Mouse (Mus musculus): ENCODE results near the gene Rad17. TPM values are rescaled to one million over a fixed set of nuclear protein-coding genes. Genes with fewer than 3 reads are reported as not detected.

Gene Rad17
- 10 to 100 TPM; 20.9 to 26.3 TPM for polyA plus RNA-seq (2017; shearing (Covaris generic))

DNA sequence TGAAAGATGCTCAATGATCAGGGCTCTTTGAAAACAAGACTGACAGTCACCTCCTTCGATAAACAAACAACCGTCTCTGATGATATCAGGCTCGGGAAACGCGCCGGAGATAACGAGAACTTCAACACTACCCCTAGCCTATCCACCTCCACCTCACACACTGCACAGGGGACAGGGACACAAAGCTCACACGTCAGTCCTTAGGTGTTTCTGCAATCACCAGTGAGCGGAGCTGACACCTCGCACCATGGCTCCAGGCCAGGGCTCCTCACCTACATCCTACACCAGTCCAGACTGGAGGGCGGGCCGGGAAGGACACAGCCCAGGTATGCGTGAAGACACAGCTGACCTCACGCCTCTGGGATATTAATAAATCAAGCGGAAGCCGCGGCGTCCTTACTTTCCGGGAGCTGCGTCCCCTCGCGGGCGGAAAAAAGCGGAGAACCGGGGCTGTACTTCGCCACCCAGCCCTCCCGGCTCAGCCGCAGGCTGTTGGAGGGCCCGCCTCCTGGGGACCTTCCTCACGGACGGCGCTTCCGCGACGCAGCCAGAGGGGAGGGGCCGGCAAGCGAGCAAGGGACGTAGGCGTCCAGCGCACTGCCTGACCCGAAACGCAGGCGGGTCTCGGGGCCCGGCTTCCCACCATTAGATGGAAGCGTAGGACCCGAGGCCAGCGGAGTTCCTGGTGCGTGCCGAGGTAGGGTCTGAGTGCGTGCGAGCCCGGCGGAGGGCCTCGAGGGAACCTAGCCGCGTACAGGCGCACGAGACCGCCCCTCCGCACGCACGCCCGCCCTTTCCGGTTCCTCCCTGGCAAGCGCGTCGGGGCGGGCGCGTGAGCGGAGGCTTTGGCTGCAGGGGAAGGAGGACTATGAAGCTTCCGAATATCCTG is at the start of gene Rad17, which contains the start of gene Ak6:
Gene Rad17 (minus strand): TSS at position 502 of the 889 bp plus-strand sequence.
Gene Ak6 (plus strand): TSS at position 430 of the 889 bp plus-strand sequence.
- ATAC-seq: peak; percentile 86

DNA sequence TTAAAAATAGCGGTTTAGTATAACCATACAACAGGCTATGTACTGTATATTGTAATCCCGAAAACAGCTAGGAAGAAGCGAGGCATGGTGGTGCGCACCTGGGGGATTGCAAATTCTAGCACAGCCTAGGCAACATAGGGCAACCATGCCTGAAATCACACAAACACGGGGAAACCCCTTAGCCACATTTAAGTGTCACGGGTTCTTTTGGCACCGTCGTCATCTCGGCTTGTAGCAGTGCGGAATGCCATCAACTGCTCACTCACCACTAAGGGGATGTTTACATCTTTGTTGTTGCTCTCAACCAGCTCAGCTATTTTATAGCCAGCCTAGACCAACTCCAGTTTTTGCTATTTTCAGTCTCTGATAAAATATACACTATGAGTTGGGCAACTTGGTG is 48.0 kb upstream of the Rad17 start:
- ATAC-seq: no peak

DNA sequence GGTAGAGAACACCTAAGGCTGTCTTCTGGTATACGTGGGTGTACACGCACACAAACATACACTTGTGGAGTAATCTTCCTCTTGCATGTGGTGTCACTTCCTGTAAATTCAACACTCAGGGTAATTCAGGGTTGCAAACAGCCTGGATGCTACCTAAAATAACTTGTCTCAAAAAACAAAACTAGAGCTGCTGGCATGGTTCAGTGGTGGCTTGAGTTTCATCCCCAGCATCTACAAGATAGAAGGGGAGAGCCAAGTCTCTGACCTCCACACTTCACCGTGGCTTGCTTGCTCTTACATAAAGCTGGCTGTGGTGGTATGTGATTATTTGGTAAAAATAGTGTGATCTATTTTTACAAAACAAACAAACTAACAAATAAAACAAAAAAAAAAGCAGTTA is 46.7 kb upstream of the Rad17 start:
- no peak for ATAC-seq

DNA sequence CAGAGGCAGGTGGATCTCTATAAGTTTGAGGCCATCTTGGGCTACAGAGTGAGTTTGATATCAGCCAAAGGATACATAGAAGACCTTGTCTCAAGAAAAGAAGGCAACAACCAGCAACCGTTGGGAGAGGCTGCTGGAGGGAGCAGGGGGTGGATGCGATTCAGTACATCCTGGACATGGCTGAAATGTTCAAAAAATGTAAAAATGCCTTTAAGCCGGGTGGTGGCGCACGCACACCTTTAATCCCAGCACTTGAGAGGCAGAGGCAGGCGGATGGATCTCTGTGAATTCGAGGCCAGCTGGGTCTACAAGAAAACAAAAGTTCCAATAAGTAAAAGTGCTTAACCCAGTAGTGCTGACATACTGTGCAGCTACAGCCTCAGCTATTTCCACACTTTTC is 36.7 kb upstream of the Rad17 start:
- no peak for ATAC-seq

DNA sequence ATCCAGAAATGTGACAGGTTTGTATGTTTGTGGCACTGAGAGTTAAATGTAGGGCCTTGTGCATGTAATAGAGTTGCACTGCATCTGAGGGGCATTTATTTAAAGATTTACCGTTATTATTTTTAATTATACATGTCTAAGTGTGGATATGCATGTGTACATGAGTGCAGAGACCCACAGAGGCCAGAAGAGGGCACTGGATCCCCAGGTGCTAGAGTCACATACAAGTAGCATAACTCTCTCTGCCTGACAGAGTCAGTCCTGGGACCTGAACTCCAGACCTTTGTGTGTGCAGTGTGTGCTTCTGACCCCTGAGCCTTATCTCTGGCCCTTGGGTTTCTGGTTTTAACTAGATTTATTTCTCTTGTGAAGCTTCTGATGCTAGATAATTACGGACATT is 33.5 kb upstream of the Rad17 start:
- ATAC-seq: no peak

DNA sequence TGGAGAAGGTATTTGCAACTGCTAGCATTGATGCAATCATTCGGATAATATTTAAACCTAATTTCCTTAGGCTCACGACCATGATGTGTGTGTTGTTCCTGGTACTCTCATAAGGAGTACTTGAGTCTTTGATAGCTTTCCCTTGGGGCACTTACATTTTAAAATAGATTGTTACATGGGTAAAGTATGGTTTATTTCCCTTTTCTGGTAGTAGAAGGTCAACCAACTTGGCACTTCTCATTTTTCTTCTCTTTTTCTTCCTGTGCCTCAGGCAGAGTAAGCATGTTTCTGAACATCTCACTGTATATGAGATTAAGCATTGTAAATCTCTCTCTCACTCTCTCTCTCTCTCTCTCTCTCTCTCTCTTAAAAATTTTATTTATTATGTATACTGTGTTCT is 32.0 kb upstream of the Rad17 start:
- ATAC-seq: no peak

DNA sequence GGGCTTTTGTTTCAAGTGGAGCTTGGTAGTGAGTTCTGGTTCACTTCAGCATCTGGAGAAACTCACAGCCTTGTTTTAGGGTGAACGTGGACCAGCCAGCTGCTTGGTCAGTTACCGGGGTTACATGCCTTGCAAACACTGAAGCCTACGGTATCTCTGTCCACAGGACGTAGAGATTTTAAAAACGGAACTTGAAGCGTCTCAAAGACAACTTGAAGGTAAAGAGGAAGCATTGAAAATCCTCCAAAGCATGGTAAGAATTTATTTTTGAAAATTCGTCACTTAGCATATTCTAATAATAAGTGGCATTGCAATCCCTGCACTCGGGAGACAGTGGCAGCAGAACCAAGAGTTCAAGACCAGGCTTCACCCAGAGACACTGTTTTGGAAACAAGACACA is 30.8 kb upstream of the Rad17 start:
- ATAC-seq: no peak

DNA sequence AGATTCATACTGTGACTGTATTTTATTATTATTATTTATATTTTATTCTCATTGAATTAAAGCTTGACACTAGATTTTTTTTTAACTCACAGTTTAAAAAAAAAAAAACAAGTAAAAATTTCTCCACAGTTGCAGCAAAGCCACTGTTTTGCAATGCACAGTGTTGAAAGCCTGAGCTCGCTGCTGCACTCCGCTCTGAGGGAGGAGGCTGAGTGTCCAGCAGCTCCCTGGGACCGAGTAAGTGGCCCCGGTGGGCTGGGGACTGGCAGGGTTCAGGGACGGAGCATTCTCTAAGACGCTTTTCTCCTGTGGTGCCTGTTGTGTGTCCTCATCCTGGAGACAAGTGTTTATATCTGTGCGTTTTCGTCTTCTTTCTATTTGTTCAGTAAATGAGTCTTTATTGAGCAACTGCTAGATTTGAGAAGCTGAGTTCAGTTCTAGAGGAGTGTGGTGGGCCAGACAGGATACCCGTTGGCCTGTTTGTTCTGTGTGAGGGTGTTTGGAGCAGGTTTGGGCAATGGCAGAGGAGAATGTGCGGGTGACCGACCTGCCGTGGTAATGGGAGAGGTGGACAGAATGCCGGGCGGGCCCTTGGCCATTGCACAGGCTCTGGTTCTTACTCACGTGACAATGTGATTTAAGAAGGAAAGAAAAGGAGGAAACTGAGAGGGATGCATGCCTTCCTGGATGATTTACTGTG is 25.2 kb upstream of the Rad17 start:
- no peak for ATAC-seq

DNA sequence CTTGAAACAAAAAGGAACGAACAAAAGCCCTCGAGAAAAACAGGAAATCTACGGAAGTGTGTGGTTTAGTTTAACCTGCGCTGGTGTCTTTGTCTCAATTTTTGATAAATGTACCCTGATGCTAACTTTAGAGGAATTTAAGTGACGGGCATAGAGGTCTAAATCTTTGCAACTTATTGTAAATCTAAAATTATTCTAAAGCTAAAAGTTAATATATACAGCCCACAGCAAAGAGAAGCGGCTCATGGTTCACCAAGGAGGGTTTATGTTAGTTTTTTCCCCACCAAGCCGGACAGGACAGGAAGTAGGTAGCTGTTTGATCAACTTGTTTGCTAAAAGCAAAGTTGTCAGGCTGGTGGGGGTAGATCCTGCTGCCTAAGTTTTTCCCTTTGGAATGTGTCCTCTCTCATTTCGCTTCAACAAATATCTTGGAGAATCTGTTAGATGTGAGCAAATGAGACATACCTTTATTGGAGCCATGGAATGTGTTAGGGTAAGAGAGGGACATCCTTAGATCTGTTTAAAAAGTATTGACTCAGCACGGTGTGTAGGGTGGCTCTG is 19.4 kb upstream of the Rad17 start:
- peak; percentile 40 for ATAC-seq

DNA sequence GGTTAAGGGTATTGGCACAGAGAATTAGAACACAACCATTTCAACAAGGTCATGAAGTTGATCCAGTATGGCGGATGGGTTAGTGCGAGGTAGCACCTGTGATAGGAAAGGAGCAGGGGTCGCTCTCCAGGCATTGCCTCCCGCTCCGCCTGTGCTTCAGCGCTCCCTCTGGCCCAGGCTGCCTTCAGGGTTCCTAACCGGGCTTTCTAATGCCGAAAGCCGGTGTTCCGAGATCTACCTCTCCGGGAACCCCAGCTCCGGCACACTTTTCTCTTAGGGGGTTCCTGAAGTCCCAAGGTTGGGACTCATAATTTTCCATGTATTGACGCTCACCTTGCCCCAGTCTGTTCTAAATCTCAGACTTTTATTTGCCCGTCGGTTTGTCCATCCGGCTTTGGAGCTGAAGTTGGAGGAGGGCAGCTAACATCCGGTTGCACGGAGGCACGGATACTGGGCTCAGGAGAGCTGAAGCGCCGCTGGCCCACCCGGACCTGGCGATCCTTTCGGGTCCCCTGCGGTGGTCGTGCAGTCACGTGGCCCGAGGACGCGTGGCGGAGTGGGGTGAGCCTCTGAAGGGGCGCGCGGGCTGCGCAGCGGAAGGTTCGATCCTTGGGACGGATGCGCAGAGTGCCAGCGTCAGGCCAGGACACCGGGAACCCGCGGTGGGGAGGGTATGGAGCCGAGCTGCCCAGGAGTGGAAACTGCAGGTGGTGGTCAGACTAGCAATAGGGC is 18.6 kb upstream of the Rad17 start, which contains the start of gene Ccdc125:
Gene Ccdc125 (plus strand): TSS at position 427 of the 732 bp plus-strand sequence.
- ATAC-seq: peak; percentile 73

DNA sequence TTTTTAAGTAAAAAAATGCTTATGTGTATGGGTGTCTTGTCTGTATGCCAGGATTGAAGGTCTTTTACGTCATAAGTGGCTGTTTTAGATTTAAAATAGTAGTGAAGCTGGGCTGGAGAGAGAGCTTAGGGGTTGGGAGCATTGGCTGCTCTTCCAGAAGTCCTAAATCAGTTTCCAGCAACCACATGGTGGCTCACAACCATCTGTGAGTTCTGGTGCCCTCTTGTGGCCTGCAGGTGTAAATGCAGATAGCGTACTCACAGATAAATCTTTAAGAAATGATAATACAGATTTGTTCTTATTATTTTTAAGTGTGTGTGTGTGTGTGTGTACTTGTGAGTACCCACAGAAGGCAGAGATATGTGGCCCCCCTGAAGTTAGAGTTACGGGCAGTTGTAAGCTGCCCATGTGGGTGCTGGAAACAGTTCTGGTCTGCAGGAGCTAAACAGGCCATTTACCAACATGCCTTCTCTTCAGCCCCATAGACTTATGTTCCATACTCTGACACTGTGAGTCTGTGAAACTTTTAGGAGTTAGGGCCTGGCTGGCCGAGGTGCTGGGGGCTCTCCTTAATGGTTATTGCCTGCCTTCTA is 9.1 kb upstream of the Rad17 start:
- peak; percentile 62 for ATAC-seq

DNA sequence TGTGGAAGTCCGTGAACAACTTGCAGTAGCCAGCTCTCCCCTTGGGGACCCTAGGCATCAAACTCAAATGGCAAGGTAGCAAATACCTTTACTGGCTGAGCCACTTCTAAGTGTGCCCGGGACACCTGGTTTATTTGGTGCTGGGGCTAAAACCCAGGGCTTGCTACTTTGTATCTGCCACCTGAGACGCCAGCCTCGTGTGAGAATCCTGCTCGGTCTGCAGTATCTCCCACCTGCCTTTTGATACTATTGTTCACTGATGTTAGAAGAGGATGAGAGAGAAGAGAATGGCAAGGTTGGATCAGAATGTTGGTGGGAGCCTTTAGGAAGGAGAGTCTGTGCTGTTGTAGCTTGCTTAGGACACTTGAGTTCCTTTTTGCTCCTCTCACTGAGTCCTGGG is 7.2 kb upstream of the Rad17 start:
- no peak for ATAC-seq

DNA sequence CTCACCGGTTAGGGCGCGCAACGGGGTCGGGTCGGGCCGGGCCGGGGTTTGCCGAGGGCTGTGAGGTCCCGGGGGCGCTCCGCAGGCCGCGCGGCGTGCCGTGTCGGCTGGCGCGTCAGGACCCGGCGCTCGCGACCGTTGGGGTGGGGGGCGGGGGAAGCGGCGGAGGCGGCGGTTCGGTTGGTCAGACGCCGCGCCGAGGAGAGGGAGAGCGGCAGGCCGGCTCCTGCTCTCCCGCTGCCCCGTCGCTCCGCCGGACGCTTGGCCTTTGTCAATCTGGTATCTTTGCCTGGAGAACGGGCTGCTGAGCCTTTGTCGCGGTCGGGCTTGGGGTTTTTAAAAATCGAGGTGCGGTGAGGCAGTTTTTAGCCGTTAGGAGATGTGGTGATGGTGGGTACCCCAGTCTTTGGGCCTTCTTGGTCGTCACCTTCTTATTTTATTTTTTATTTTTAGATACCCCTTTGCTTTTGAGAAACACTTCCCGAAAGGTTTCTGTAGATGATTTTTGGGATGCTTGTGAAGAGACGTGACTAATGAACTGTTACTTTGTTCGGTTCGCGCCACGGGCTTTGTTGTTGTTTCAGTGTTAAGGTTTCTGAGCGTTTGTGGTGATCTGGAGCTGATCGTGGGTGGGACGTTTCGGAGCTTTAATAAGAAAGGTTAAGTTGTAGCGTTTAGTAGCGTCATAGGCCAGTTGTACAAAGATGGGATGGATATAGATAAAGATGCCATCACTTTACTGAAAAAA is 762 bp upstream of the Rad17 start, which contains the start of gene Taf9:
Gene Taf9 (plus strand): TSS at position 141 of the 748 bp plus-strand sequence.
- no peak for ATAC-seq

DNA sequence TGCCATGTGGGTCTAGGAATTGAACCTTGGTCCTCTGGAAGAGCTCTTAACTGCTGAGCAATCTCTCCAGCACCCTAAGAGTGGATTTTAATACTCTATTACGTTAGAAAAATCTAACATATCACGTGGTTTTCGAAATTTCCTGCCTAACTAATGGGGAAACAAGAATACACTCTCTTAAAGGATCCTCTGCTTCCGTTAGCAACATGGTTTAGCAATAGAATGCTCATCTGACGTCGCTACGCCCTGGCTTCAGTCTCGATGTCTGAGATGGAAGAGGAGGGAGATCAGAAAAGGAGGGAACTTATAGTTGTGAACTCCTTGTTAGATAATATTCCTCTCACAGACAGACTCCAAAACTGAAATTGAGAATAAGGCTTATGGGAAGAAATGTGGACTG is 2.6 kb downstream of the Rad17 start:
- ATAC-seq: no peak

DNA sequence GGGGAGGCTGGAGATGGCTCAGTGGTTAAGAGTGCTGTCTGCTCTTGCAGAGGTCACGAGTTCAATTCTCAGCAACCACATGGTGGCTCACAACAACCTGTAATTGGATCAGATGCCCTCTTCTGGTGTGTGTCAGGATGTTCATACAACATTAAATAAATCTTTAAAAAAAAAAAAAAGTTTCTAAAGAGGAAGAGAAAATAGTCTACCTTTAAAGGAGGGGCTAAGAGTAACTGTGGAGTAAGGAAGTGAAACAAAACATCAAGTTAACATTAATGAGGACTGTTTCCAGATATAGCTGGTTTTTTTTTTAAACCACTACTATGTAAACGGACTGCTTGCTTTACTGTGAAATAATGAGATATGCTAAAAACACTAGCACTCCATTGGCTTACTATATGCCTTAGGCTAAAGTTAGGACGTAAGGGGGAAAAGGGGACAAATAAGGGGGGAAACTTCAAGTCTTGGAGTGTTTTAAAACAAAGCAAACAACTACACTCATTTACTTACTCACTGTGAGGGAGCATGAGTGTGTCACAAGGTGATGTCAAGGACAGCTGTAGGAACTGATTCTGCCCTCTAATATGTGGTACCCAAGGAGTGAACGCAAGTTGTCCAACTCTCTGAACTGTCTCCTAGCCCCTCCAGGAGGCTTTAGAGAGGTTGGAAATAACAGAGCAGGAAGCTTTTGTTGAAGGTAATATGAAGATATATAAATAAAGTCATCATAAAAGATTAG is 8.2 kb downstream of the Rad17 start:
- ATAC-seq: no peak

DNA sequence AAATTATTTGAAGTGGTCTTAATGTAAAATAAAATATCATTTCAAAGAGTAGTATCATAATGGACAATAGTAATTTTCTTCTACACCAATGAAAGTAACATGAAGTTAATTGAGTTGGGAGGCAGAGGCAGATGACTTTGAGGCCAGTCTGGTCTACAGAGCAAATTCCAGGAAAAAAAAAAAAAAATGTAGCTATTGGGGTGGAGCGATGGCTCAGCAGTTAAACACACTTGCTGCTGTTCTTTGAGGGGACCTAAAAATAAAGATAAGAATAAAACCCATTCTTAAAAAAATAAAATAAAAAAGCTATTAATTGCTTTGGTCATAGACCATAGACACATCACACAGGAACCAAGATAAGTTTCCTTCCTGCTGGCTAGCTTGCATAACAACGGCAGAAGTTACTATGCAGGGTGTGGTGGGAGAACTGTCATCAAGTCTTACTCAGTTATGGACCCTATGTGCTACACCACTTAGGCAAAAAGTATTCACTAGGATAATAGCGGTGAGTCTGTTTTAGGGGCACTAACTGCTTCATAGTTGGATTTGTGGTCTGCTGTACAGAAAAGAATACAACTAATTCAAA is 16.7 kb downstream of the Rad17 start:
- ATAC-seq: no peak

DNA sequence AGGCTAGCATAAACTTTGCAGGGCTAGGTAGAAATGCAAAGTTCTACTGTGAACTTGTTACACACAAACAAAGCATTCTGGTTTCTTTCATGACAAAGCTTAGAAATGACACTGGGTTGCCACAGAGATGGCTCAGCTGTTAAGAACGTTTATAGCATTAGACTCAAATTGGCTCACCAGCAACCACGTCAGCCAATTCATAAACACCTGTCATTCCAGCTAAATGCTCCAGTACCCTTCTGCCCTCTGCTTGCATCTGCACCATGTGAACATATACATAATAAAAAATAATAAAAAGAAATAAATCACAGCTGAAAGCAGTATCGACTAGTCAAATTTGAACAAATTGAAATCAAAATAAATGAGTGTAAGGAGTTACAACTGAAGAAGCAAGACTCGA is 28.6 kb downstream of the Rad17 start:
- no peak for ATAC-seq

DNA sequence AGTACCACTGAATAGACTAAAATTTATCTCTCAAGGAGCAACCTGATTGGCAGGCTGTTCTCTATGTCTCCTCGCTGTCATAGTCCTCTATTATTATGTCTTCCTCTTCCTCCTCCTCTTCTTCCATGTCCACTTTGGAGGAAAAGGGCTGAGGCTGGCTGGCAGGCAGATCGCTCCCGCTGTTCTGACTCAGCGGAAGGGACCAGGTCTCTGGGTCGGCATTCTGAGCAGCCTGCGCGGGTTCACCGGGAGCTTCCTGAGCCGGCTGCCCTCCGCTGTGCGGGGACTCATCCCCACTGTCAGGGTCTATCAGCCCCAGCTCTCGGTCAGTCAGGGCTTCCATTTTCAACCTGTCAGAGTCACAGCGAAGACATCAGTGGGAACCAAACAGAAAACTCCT is 33.3 kb downstream of the Rad17 start:
- no peak for ATAC-seq

DNA sequence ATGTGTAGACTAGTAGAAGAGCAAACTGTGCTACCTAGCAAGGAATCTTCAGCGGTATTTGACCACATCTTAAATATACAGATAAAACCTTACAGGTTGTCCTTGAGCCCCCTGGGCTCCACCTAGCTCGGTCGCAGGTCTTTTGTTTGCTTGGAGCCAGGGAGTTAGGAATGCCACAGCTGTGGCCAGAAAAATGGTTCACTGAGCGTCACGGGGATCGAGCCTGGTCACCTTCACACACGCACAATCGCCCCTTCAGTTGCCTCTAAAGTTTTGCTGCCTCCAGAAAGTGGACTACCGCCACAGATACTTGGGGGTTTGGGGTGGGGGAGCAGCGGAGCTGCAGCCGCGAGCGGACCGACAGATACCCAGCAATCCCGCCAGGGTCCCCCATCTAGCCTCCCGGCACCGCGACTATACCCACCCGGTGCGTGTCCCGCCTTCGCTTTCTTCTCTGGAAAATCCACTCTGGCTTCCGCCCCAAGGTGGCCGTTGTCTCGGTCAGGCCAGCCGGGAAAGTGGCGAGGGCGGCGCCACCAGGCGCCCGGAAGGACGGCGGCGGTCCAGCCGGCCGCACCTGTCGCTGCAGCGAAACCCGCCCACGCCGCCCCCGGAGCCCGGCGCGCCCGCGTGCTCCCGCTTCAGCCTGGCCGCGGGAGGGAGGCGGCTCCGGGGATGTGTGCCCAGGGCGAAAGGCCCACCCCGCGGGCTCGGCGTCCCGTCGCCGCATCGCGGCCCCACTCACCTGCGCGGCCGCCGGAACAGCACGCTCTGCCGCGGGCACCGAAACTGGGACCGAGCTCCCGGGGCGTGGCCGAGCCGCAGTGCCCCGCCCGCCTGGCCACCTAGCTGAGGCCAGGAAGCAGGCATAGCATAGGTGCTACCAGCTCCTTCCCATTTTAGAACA is 34.4 kb downstream of the Rad17 start, which contains the start of gene Marveld2:
Gene Marveld2 (minus strand): TSS at position 791 of the 907 bp plus-strand sequence.
- peak; percentile 71 for ATAC-seq

Data from activated CD4-positive, CD25-positive, alpha-beta regulatory T cell, adult 4 months (primary cell).